Mouse (Mus musculus): ENCODE data around the gene Lsm3. TPM values are rescaled to one million over a fixed set of nuclear protein-coding genes. Genes with fewer than 3 reads are reported as not detected.

The Lsm3 gene
- total RNA-seq, 1 experiment from 2014 or later = 38.2 TPM

- DNase-seq = no peak
Observed at GRCm38 (mm10) chr6:91552693-91553092, 37.0 kb downstream of the Lsm3 start.

- no peak for DNase-seq
Observed at GRCm38 (mm10) chr6:91558565-91558964, 42.8 kb downstream of the Lsm3 start.

GRCm38 (mm10) chr6:91559371-91559770, 43.6 kb downstream of the Lsm3 start:
- DNase-seq = no peak

- no peak for DNase-seq
Observed at GRCm38 (mm10) chr6:91560186-91560585, 44.5 kb downstream of the Lsm3 start.

- peak; percentile 59 for DNase-seq
Observed at GRCm38 (mm10) chr6:91563031-91563430, 47.3 kb downstream of the Lsm3 start.

GRCm38 (mm10) chr6:91566407-91566806, 50.7 kb downstream of the Lsm3 start:
- no peak for DNase-seq

Other genes with a start within 250 kb of the Lsm3 start
- gene Wnt7a, start 104.6 kb upstream of the Lsm3 start, total RNA-seq (2021) = not detected in 2 replicates
- gene Chchd4, start 42.4 kb upstream of the Lsm3 start, total RNA-seq (2021) = 16.2 and 20.0 TPM in 2 replicates
- 27.6 and 34.2 TPM in 2 replicates for gene Tmem43, start 42.2 kb upstream of the Lsm3 start, total RNA-seq (2021)
- 12.5 and 14.6 TPM in 2 replicates for gene Xpc, start within 50 bp of the Lsm3 start, total RNA-seq (2021)
- gene Slc6a6, start 168.1 kb downstream of the Lsm3 start, total RNA-seq (2021) = 259 and 278 TPM in 2 replicates

Measured in adrenal gland, postnatal 14 days (tissue).